Mouse (Mus musculus) central nervous system, embryonic 18 days (tissue): ENCODE results near the gene Slc23a3. TPM values are rescaled to one million over a fixed set of nuclear protein-coding genes. Genes with fewer than 3 reads are reported as not detected.

Experiments used
- polyA plus RNA-seq: library from polyadenylated mRNA; depleted of rRNA; stranded (reverse); fragments of >200 nt; gene quantifications from 2 replicates; pipeline ENCODE4 v1.2.3, GENCODE M21; 2012; rRNA removed

Slc23a3 gene
- polyA plus RNA-seq: 0.03 and 0.05 TPM in 2 replicates

GRCm38 (mm10) chr1:75133421-75134207 lies at the start of gene Slc23a3:
Slc23a3 (minus strand) TSS chr1:75133890.

GRCm38 (mm10) chr1:75180105-75180590 lies 46.5 kb upstream of the Slc23a3 start, which contains the start of gene Abcb6:
Abcb6 (minus strand) TSS chr1:75180392.

DNA sequence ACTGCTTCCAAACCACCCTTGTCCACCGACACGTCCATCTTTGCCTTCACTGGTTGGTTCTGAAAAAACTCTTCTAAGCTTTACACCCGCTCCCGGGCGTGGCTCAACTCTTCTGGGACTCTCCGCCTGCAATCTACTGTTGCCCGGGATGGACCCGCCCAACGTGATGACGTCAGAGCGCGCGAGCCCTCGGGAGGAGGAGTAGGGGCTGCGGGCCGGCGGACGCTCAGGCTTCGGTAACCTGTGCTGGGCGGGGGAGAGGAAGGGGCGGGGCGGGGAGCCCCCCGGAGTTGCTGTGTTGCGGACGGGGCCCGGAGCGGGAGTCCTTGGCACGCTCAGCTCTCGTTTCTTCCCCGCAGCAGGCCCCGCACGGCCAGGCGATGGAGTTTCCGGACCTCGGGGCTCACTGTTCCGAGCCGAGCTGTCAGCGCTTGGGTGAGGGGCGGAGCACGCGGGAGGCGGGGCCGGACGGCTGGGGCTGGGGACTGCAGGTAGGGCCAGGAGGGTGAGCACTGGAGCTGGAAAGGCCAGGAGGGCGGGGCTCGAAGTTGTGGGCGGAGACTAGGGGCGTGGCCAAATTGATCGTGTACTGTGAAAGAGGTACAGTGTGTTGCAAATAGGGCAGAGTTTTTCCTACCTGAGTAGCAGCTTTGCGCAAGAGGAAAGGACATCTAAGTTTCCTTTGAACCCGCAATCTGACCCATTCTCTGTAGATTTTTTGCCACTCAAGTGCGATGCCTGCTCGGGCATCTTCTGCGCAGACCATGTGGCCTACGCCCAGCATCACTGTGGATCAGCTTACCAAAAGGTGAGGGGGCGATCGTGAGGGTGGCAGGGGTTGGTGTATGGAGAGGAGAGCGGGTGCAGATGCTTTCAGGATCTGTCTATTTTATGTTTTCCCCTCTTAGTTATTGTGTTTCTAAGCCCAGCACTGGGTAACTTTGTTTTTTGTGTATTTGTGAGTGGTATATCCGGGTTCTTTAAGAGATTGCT lies 35.1 kb upstream of the Slc23a3 start, which contains the start of gene Zfand2b:
Gene Zfand2b (plus strand): TSS at position 175 of the 993 bp plus-strand sequence.

DNA sequence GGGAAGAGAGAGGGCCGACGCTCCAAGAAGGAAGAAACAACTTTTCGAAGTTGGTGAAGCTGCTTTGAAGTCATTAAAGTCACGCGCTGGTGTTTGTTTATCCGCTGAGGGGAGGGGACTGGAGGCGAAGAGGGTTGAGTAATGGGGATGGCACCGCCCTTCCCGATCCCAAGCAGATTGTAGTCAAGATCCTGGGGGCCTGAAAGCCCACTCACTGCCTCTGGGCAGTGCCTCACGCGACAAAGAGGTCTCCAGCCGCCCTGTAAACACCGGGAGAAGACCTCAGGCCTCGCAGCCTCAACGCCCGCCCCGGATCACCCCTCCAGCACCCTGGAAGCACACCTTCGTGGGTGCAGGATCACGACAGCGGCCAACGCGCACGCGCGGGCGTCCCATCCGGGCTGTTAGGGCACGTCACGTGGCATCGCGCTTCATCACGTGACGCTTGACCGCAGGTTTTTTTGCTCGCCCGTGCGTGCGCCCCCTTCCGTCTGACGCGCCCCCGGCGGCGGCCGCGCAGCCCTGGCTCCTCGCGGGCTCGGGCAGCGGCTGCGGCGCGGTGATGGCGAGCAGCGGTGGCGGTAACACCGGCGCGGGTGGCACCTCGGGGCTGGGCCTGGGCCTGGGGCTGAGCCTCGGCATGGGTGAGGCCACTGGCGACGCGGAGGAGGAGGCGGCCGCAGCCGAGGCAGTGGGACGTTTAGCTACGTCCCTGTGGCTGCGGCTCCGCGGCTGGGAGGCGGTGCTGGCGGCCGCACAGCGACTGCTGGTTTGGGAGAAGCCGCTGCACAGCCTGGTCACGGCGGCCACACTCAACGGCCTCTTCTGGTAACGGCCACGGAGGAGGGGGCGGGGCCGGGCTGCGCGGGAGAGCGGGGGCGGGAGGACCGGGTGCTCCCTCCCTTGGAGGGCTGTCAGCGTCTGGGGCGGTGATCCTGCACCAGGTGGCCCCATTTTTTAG lies 8.9 kb upstream of the Slc23a3 start, which contains the start of the genes Cnppd1 and Retreg2:
Gene Cnppd1 (minus strand): TSS at position 411 of the 961 bp plus-strand sequence.
Gene Retreg2 (plus strand): TSS at position 478 of the 961 bp plus-strand sequence.

DNA sequence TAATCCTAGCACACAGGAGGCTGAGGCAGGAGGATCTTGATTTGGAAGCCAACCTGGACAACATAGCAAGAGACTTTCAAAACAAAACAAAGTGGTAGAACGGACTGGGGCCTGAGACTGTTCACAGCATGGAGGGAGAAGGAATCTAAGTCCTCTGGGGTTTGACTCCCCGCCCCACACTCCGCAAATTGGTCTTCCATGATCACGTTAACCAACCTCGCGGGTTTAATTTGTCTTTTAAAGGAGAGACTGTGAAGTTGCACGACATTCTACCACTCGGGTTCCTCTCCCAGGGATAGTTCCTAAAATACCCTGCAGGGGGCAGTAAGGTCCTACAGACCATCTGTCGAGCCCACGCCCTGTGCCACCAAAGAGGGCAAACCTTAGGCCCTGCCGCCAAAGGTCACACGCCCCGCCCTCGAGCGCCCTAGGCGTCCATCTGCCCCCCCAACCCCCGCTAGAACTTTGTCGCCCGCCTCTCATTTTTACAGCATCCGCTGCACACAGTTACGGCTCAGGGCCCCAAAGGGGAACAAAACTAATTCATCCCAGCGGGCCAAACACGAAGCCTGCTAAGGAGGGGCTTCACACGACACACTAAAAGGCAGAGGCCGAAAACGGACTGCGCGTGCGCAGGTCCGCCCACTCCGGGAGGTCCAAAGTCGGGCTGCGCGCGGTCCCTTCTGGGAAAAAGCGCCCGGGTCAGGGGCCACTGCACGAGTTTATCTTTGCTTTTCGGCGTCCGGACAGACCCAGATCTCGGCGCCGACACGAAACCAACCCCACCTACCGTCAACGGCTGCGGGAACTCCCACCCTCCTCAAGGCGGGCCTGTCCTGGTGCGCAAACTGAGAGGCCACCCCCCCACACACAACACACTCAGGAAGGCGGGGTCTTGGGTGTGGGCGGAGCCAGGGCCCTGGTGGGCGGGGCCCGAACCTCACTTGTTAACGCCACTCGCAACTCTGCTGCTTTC lies 9.1 kb downstream of the Slc23a3 start, which contains the start of gene Nhej1:
Gene Nhej1 (minus strand): TSS at position 855 of the 976 bp plus-strand sequence.

Other genes starting within 250 kb of the Slc23a3 start
- gene Fev, start 248.5 kb downstream of the Slc23a3 start, polyA plus RNA-seq: 0.45 and 0.53 TPM in 2 replicates
- gene Cryba2, start 240.7 kb downstream of the Slc23a3 start, polyA plus RNA-seq: 0.25 and 0.32 TPM in 2 replicates
- gene Cfap65, start 198.3 kb downstream of the Slc23a3 start, polyA plus RNA-seq: 2.9 and 3.7 TPM in 2 replicates
- gene Ihh, start 182.2 kb downstream of the Slc23a3 start, polyA plus RNA-seq: 0.34 and 0.67 TPM in 2 replicates
- 1.7 and 2.4 TPM in 2 replicates for gene Nhej1, start 8.7 kb downstream of the Slc23a3 start, polyA plus RNA-seq
- 45.7 and 51.1 TPM in 2 replicates for gene Cnppd1, start 8.8 kb upstream of the Slc23a3 start, polyA plus RNA-seq
- 172 and 179 TPM in 2 replicates for gene Retreg2, start 8.9 kb upstream of the Slc23a3 start, polyA plus RNA-seq
- 51.1 and 55.2 TPM in 2 replicates for gene Zfand2b, start 34.8 kb upstream of the Slc23a3 start, polyA plus RNA-seq
- gene Abcb6, start 46.5 kb upstream of the Slc23a3 start, polyA plus RNA-seq: 45.2 and 45.8 TPM in 2 replicates
- 35.3 and 38.8 TPM in 2 replicates for gene Ankzf1, start 58.3 kb upstream of the Slc23a3 start, polyA plus RNA-seq
- 57.0 and 62.6 TPM in 2 replicates for gene Atg9a, start 58.3 kb upstream of the Slc23a3 start, polyA plus RNA-seq
- gene Glb1l, start 76.9 kb upstream of the Slc23a3 start, polyA plus RNA-seq: 35.6 and 40.2 TPM in 2 replicates
- 206 and 218 TPM in 2 replicates for gene Stk16, start 76.9 kb upstream of the Slc23a3 start, polyA plus RNA-seq
- gene Tuba4a, start 86.0 kb upstream of the Slc23a3 start, polyA plus RNA-seq: 15.5 and 16.9 TPM in 2 replicates
- gene A630095N17Rik, start 98.2 kb upstream of the Slc23a3 start, polyA plus RNA-seq: not detected in 2 replicates
- 67.4 and 71.2 TPM in 2 replicates for gene Dnajb2, start 102.5 kb upstream of the Slc23a3 start, polyA plus RNA-seq
- 68.1 and 69.4 TPM in 2 replicates for gene Ptprn, start 130.6 kb upstream of the Slc23a3 start, polyA plus RNA-seq
- 141 and 164 TPM in 2 replicates for gene Resp18, start 144.5 kb upstream of the Slc23a3 start, polyA plus RNA-seq
- 151 and 153 TPM in 2 replicates for gene Dnpep, start 184.1 kb upstream of the Slc23a3 start, polyA plus RNA-seq
- 1.0 and 9.6 TPM in 2 replicates for gene Des, start 226.4 kb upstream of the Slc23a3 start, polyA plus RNA-seq
- 69.0 and 70.9 TPM in 2 replicates for gene Speg, start 241.4 kb upstream of the Slc23a3 start, polyA plus RNA-seq